Mouse (Mus musculus) lung, embryonic 15.5 days (tissue): Measurements from ENCODE around the gene Snx20. TPM values are rescaled to one million over a fixed set of nuclear protein-coding genes. Genes with fewer than 3 reads are reported as not detected.

ENCODE experiments used
- polyA plus RNA-seq: library from polyadenylated mRNA; unstranded; fragments of >200 nt; fragmentation: Nextera tagmentation; extraction: Ambion mirVana; gene quantifications from 2 replicates; pipeline ENCODE4 v1.2.1, GENCODE M21; 2015

Snx20 gene
- polyA plus RNA-seq, 1 experiment from 2014 or later, result 2.3 TPM

Other genes starting within 250 kb of the Snx20 start
- gene Nkd1, start 114.8 kb downstream of the Snx20 start, polyA plus RNA-seq, result 56.4 TPM in 2 replicates
- 0.11 and 0.21 TPM in 2 replicates for gene Nod2, start 11.2 kb upstream of the Snx20 start, polyA plus RNA-seq
- 13.2 and 15.8 TPM in 2 replicates for gene Cyld, start 60.9 kb upstream of the Snx20 start, polyA plus RNA-seq